Mouse (Mus musculus) liver (tissue): ENCODE results near the gene C130074G19Rik.

ENCODE experiments used
- DNase-seq: peaks from one replicate; pipeline ENCODE4 v3.0.0-alpha.2; 2020; ENCODE audit warnings: mixed read lengths

The C130074G19Rik gene

DNA sequence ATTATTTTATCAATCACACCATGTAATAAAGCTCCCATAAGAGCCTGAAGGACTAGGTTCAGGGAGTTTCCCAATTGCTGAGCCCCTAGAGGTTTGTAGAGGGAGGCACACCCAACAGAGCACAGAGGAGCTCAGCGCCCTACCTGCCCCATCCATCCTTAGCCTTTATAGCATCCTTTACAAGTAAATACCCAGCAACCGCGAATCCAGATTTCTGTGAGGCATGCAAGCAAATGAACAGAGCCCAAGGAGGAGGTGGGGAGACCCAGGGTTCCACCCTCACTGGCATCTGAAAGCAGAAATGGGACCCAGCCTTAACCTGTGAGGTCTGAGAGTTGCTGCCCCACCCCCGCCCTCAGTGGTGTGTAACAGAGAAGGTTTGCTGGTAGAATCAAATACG is 46.7 kb downstream of the C130074G19Rik start:
- no peak for DNase-seq

DNA sequence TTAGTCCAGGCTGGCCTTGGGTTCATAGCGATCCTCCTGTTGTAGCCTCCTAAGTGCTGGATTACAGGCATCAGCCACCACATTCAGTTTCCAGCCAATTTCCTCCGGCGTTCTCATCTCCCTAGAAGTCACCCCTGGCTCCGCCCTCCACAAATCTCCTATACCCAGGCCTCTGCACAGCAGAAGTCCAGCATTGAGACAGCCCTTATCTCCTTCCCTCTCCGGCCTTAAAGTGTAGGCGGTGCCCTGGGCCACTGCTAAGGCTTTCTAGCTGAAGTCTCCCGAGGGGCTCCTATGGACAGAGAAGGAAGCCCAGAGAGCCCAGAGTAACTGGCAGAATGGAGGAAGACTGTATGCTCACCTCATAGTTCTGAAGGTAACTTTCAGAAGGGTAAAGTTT is 49.5 kb downstream of the C130074G19Rik start:
- DNase-seq = peak; percentile 47

DNA sequence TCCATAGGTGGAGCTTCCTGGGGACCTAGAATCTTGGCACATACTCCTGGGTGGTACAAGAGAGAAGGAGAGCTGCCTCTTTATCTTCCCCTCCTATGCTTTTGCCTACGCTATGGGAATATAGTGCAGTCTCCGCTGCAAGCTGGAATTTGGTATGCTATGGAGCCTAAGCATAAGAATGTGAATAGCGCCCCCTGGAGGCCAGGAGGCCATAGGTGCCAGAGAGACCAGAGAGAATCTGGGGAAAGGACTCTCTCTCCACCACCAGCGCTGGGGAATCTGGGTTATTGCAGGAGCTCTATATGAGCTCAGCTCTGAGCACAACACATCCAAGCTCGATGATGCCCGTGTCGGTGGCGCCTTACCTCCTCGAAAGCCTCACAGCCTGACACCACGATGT is 50.8 kb downstream of the C130074G19Rik start:
- peak; percentile 52 for DNase-seq

DNA sequence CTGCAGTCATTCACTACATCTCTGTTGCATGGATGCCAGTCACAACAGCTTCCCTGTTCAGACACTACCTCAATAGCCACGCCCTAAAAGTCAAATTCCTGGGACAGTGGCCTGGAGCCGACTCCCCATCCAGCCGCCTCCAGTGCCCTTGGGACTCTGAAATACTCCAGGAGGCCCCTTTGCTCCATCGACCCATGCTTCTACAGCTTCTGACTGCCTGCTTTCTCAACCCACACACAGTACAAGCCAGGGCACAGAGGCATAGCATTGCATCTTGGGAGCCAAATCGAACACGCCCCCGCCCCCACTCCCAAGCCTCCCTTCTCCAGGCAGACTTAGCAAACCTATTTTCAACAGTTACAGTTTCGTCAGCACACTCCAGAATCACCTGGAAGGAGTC is 53.1 kb downstream of the C130074G19Rik start:
- no peak for DNase-seq

DNA sequence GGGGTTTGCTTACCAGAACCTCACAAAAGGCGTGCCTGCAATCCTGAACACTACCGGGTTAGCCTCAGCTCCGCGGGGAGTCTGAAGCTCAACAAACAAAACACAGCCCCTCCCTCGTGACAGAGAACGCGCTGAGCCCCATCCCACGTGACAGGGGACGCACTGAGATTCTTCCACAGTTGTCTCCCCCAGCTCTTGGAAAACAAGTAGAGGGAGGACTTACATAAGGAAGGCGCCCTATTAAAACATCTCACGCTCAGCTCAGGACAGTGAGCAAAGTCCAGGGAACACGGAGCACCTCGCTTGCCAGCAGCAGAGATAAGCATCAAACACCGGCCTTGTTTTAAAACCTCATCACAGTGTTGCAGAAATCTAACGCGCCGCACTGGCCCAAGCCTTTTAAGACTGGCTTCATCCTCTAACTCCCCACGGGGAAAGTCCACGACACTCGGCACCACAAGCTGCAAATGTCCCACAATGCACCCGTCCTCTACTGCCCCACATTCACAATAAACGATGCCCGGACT is 55.8 kb downstream of the C130074G19Rik start:
- peak; percentile 25 for DNase-seq

DNA sequence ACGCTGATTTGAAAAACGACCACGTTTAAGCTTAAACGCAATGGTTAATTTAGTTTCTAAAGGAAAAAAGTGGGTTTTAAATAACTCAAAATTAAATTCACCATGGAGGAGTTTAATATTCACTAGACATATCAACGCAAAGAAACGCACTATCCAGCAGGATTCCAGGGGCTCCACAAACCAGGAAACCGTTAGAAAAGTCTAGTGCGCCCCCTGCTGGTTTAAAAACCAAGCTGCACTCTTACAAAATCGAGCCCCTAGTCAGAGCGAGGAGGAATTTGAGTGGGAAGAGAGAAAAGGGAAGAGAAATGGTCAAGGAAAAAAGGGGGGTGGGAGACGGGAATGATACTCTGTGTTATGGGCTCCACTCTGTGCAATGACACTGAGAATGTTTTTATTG is 57.9 kb downstream of the C130074G19Rik start:
- DNase-seq = peak; percentile 58

DNA sequence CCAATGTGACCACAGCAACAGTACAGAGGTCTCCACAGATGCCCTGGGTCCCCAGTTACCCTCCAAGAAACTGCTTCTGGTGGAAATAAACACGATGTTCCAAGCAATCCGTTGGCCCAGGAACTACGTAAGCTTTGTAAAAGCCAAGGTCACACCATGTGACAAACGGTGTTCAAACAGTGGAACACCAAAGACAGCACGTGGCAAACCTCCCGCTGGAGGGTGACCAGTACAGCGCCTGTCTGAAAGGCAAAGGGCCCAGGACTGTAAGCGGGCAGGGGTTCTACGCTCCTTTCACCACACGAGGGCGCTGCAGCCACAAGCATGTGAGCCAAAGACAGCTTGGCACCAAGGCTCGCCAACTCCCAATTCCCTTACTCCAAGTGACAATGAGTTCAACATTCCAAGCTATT is 58.6 kb downstream of the C130074G19Rik start:
- peak; percentile 92 for DNase-seq

DNA sequence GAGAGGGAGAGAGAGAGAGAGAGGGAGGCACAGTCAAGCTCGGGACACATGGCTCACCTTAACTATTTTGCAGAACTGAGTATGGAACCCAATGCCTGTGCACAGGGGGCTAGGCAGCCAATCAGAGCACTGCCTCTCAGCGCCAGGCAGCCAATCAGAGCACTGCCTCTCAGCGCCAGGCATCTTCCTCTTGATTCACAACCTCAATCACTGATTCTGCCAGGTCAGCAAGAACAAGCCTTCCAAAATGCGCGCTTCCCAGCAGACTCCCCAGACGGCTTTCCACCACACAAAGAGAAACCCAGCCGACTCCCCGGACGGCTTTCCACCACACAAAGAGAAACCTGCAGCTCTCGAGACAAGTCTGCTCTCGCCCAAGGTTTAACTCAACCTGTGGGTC is 60.3 kb downstream of the C130074G19Rik start:
- DNase-seq = no peak
